Mouse (Mus musculus) midbrain, postnatal 0 days (tissue): ENCODE measurements at regions not wholly inside any gene's neighbourhood (a gene's known extent, or its start where the extent isn't known, plus 50 kb on each side); places are given as distances from the start of the nearest gene placed in this dataset.
A peak's percentile ranks its signal among the peaks of the same experiment; 100 is the strongest.

Experiments used
- ATAC-seq: fragments of 200-750 bp; cut with Nextera tagmentation; 2 replicates; pipeline ENCODE4 v1.8.0; 2017; ENCODE audit warnings: moderate number of reproducible peaks, mild to moderate bottlenecking, moderate TSS enrichment, moderate library complexity; ENCODE audit not compliant: low FRiP score
- DNase-seq: peaks from one replicate; pipeline ENCODE4 v3.0.0-alpha.2; 2015; ENCODE audit warnings: low spot score
- H3K27ac ChIP-seq: fragments of 300-500 bp; sonication (generic); 2 replicates; pipeline ENCODE4 v1.5.1; 2014; ENCODE audit warnings: low read depth, mild to moderate bottlenecking, low read length, mixed read lengths
- H3K27me3 ChIP-seq: fragments of 300-500 bp; sonication (generic); 2 replicates; pipeline ENCODE4 v1.6.1; 2014; ENCODE audit warnings: low read length, control low read depth, mixed read lengths; ENCODE audit not compliant: insufficient read depth
- H3K36me3 ChIP-seq: fragments of 300-500 bp; sonication (generic); 2 replicates; pipeline ENCODE4 v1.6.1; 2014; ENCODE audit warnings: low read length, control low read depth, mixed read lengths; ENCODE audit not compliant: insufficient read depth
- H3K4me1 ChIP-seq: fragments of 300-500 bp; sonication (generic); 2 replicates; pipeline ENCODE4 v1.6.1; 2014; ENCODE audit warnings: mild to moderate bottlenecking, control low read depth, antibody characterized with exemption, low read length, mixed read lengths; ENCODE audit not compliant: insufficient read depth
- H3K4me2 ChIP-seq: fragments of 300-500 bp; sonication (generic); 2 replicates; pipeline ENCODE4 v1.6.1; 2014; ENCODE audit warnings: low read depth, mild to moderate bottlenecking, low read length, mixed read lengths; ENCODE audit not compliant: poor library complexity, severe bottlenecking
- H3K4me3 ChIP-seq: fragments of 300-500 bp; sonication (generic); 2 replicates; pipeline ENCODE4 v1.5.1; 2014; ENCODE audit warnings: low read depth, mild to moderate bottlenecking, low read length, moderate library complexity
- H3K9ac ChIP-seq: fragments of 300-500 bp; sonication (generic); replicated peaks from 2 replicates; pipeline ENCODE4 v1.6.1; 2014; ENCODE audit warnings: mild to moderate bottlenecking, low read length, moderate library complexity, mixed read lengths; ENCODE audit not compliant: poor library complexity, severe bottlenecking
- H3K9me3 ChIP-seq: fragments of 300-500 bp; sonication (generic); 2 replicates; pipeline ENCODE4 v1.6.1; 2016; ENCODE audit warnings: low read length, control low read depth
- CTCF ChIP-seq: IDR thresholded peaks from 2 replicates; pipeline ENCODE4 v1.5.1; 2016; ENCODE audit warnings: antibody characterized with exemption, mild to moderate bottlenecking
- WGBS: fragments of 180-500 bp; shearing (Covaris S2); extraction: QIAGEN DNeasy Blood & Tissue Kit; methylation state at CpG from one replicate; pipeline ENCODE4 v1.1.7; 2014; 5-methylcytosine and 5-hydroxymethylcytosine counted together

DNA sequence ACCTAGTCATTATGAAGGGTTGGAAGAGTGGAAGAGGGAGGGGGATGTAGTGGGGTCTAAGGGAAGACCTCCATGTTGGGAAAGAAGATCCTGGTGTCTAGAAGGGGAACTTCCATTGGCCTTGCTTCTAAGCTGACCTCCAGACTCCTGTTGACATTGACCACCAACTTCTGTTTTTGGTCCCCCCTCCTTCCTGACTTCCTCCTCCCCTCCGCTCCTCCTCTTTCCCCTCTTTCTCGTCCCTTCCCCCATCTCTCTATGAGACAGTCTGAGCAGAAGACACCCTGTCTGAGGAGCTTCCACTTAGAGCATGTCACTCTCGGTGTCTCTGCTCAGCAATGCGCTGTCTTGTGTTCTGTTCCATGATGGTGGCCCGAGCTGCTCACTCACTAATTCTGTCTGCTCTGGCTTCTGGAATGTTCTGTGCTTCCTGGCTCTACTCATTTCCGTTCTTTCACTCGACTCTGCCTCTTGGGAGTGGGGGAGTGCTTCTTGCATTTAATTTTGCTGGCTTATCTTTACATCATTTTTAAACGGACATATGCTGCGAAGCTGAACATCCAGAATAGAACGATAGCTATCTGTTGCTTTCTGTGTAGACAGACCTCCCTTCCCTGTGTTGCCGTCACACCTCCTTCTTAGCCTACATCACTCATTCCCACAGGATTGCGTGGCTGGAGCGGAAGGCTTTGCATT lies 148.7 kb downstream of the Tpra1 start:
- DNase-seq (no peak), ATAC-seq (no peak)
- no peak for TF ChIP-seq CTCF

GRCm38 (mm10) chr6:89052758-89053460 lies 150.9 kb downstream of the Tpra1 start:
- Histone ChIP-seq H3K9ac (no peak overlapping the region), H3K4me3 (no peak overlapping the region), H3K4me2 (no peak overlapping the region), H3K36me3 (no peaks in the 10 kb centered on the region), H3K27ac (no peak overlapping the region), H3K4me1 (0 out of 2 replicates have a peak, but pooled peaks cover 4% of the 10 kb centered on the region), H3K27me3 (no peaks in the 10 kb centered on the region), H3K9me3 (no peaks in the 10 kb centered on the region)
- ATAC-seq (no peak), DNase-seq (no peak)
- TF ChIP-seq CTCF = no peak
- WGBS = 84% methylated on average over 9 of the region's 9 CpGs

More for the DNA sequence above, 148.7 kb downstream of the Tpra1 start:
- Histone ChIP-seq H3K36me3 (no peaks in the 10 kb centered on the region), H3K4me2 (no peak overlapping the region), H3K4me1 (0 out of 2 replicates have a peak, but pooled peaks cover 9% of the 10 kb centered on the region), H3K27me3 (no peaks in the 10 kb centered on the region), H3K9me3 (no peaks in the 10 kb centered on the region), H3K27ac (no peak overlapping the region), H3K4me3 (no peak overlapping the region), H3K9ac (no peak overlapping the region)
- 86% methylated on average over 12 of the region's 13 CpGs for WGBS

GRCm38 (mm10) chr6:89054060-89054459 lies 152.0 kb downstream of the Tpra1 start:
- 86% methylated on average over 13 of the region's 13 CpGs for WGBS
- Histone ChIP-seq H3K27ac (no peak overlapping the region), H3K9ac (no peak overlapping the region), H3K4me3 (no peak overlapping the region), H3K4me1 (no peaks in the 10 kb centered on the region), H3K9me3 (no peaks in the 10 kb centered on the region), H3K4me2 (no peak overlapping the region), H3K36me3 (no peaks in the 10 kb centered on the region), H3K27me3 (no peaks in the 10 kb centered on the region)
- DNase-seq = no peak
- no peak for ATAC-seq
- TF ChIP-seq CTCF = no peak

DNA sequence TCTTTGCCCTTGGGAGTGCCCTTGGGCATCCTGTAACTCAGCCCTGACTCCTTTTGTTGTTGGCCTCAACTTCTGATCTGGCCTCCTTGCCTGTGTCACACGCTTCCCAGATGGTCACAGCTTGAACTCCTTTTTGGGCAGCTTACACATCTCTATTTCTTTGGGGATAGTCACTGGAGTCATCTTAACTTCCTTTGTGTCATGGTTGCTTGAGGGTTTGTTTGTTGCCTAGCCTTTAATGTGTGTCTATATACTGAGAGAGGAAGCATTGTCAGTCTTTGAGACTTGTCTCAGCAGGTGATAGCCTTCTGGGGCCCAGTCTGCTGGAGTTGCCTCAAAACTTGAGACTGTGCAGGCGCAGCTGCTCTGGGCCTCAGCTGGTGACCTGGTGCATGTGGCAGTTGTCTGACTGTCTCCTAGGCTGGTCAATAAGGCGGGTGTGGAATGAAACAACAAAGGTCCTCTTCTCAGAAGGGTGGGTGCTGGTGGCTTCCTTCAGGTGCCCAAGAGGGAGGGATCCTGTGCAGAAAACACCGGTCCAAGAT lies 157.5 kb downstream of the Tpra1 start:
- H3K4me1 ChIP-seq = no peaks in the 10 kb centered on the region
- 71% methylated on average over 4 of the region's 4 CpGs for WGBS
- H3K27me3 ChIP-seq = no peaks in the 10 kb centered on the region
- H3K4me3 ChIP-seq = no peak overlapping the region
- DNase-seq (no peak), ATAC-seq (no peak)
- H3K9me3 ChIP-seq = no peaks in the 10 kb centered on the region
- no peak for TF ChIP-seq CTCF
- no peak overlapping the region for H3K27ac ChIP-seq
- H3K4me2 ChIP-seq = no peak overlapping the region
- H3K36me3 ChIP-seq = no peaks in the 10 kb centered on the region
- no peak overlapping the region for H3K9ac ChIP-seq

DNA sequence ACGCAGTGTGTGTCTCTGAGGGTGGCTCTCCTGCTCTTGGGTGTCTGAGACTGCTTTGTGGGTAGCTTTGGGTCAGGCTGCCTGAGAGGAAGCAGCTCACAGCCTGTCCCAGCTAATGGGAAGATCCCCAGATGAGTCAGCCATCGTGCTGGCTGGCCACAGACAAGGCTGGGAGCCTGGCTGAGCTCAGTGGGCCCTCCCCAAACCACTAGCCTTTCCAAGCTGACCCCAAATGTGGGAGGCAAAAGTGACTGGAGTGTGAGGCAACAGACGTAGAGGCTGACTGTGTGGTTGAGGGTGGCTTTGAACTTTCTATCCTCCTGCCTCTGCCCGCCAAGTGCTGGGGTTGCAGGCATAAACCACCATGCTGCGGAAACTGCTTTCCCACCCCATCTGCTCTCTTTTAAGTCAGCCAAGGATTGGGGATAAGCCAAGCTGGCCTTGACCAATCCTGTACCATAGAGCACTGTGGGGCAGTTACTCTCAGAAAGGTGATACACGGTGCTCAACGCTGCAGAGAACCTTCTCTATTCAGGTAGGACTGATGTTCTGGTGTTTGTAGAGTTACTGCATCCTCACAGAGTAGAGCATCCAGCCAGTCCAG lies 163.0 kb downstream of the Tpra1 start:
- Histone ChIP-seq H3K27ac (no peak overlapping the region), H3K9me3 (no peaks in the 10 kb centered on the region), H3K4me3 (no peak overlapping the region), H3K27me3 (no peaks in the 10 kb centered on the region), H3K4me2 (no peak overlapping the region), H3K4me1 (no peaks in the 10 kb centered on the region), H3K9ac (no peak overlapping the region), H3K36me3 (no peaks in the 10 kb centered on the region)
- WGBS = 83% methylated on average over 7 of the region's 7 CpGs
- ATAC-seq = no peak
- TF ChIP-seq CTCF = no peak
- no peak for DNase-seq

DNA sequence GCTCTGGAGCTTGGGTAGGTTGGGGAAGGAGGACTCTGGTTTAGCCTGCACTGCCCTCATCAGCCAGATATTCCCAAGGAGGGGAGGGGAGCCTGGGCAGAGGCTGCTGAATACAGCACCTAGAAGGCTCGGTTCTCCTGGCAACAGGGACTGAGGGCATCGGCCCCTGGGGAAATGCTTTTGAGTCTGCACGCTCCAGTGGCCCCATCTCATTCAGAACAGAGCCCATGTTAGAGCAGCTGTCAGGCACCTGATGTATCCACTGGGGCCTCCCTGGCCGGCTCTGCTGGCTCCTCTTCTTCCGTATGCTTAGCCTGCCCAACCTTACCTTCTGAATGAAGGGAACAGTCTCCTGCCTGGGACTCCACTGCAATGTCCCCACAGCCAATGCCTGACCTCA lies 164.5 kb downstream of the Tpra1 start:
- ATAC-seq (no peak; the same call in 1 of the 2 replicates), DNase-seq (peak; percentile 47)
- Histone ChIP-seq H3K4me3 (no peak overlapping the region), H3K27ac (no peak overlapping the region), H3K4me1 (no peaks in the 10 kb centered on the region), H3K9ac (no peak overlapping the region), H3K27me3 (no peaks in the 10 kb centered on the region), H3K9me3 (no peaks in the 10 kb centered on the region), H3K36me3 (no peaks in the 10 kb centered on the region), H3K4me2 (no peak overlapping the region)
- no peak for TF ChIP-seq CTCF
- 32% methylated on average over 5 of the region's 5 CpGs for WGBS
